Mouse (Mus musculus) right cerebral cortex, postnatal 36 days (tissue): ENCODE results near the gene Gtf2f2.
"Not testable (repeated sequence)": the region's sequence is repeated elsewhere in the genome, so short reads cannot be mapped to it uniquely, and the experiment has no call there.

Experiments used
- DNase-seq, 2 experiments: peaks; one replicate each; pipeline ENCODE4 v3.0.0; 2022; ENCODE audit warnings: low spot score in 2 of 2, mixed read lengths in 1 of 2

Gene Gtf2f2

GRCm38 (mm10) chr14:75912665-75913064 is 98.0 kb downstream of the Gtf2f2 start:
- DNase-seq = no peak

GRCm38 (mm10) chr14:75911968-75912367 is 98.7 kb downstream of the Gtf2f2 start:
- DNase-seq = no peak

- no peak for DNase-seq
These were observed 103.7 kb downstream of the Gtf2f2 start for GRCm38 (mm10) chr14:75906931-75907330.

GRCm38 (mm10) chr14:75904972-75905371 is 105.7 kb downstream of the Gtf2f2 start:
- no peak for DNase-seq

- DNase-seq = no peak
These were observed 107.5 kb downstream of the Gtf2f2 start for GRCm38 (mm10) chr14:75903131-75903530.

- no peak for DNase-seq
These were observed 108.7 kb downstream of the Gtf2f2 start for GRCm38 (mm10) chr14:75902013-75902412.

GRCm38 (mm10) chr14:75900793-75901499 is 109.7 kb downstream of the Gtf2f2 start:
- no peak for DNase-seq

GRCm38 (mm10) chr14:75899566-75899965 is 111.1 kb downstream of the Gtf2f2 start:
- DNase-seq = peak; percentile 87 to 88

GRCm38 (mm10) chr14:75892118-75892517 is 118.5 kb downstream of the Gtf2f2 start:
- DNase-seq = peak; percentile 86 to 94

GRCm38 (mm10) chr14:75883873-75884272 is 126.8 kb downstream of the Gtf2f2 start:
- no peak for DNase-seq

- DNase-seq = no peak
These were observed 127.3 kb downstream of the Gtf2f2 start for GRCm38 (mm10) chr14:75883330-75883729.

GRCm38 (mm10) chr14:75881856-75882255 is 128.8 kb downstream of the Gtf2f2 start:
- DNase-seq = no peak

- DNase-seq = no peak
These were observed 131.7 kb downstream of the Gtf2f2 start for GRCm38 (mm10) chr14:75878980-75879379.

GRCm38 (mm10) chr14:75877297-75877696 is 133.4 kb downstream of the Gtf2f2 start:
- DNase-seq = no peak

- DNase-seq = peak; percentile 76 to 81
These were observed 134.2 kb downstream of the Gtf2f2 start for GRCm38 (mm10) chr14:75876320-75877043.

GRCm38 (mm10) chr14:75873612-75874011 is 137.1 kb downstream of the Gtf2f2 start:
- no peak for DNase-seq

GRCm38 (mm10) chr14:75871750-75872149 is 138.9 kb downstream of the Gtf2f2 start:
- DNase-seq = no peak

GRCm38 (mm10) chr14:75871111-75871510 is 139.6 kb downstream of the Gtf2f2 start:
- DNase-seq = no peak

GRCm38 (mm10) chr14:75870631-75871030 is 140.0 kb downstream of the Gtf2f2 start:
- no peak for DNase-seq

GRCm38 (mm10) chr14:75869769-75870363 is 140.8 kb downstream of the Gtf2f2 start:
- no peak for DNase-seq

GRCm38 (mm10) chr14:75868028-75868427 is 142.6 kb downstream of the Gtf2f2 start:
- DNase-seq = not testable (repeated sequence)

- no peak for DNase-seq
These were observed 143.8 kb downstream of the Gtf2f2 start for GRCm38 (mm10) chr14:75866706-75867333.
